Mouse (Mus musculus) CD8-positive naive resting alpha-beta T cell, adult 2 months (primary cell): ENCODE results near the gene Hp.

ENCODE experiments used
- DNase-seq, 2 experiments: peaks; one replicate each; pipeline ENCODE4 v3.0.0; 2022; ENCODE audit warnings: low read depth in 2 of 2, low spot score in 2 of 2

Hp gene

DNA sequence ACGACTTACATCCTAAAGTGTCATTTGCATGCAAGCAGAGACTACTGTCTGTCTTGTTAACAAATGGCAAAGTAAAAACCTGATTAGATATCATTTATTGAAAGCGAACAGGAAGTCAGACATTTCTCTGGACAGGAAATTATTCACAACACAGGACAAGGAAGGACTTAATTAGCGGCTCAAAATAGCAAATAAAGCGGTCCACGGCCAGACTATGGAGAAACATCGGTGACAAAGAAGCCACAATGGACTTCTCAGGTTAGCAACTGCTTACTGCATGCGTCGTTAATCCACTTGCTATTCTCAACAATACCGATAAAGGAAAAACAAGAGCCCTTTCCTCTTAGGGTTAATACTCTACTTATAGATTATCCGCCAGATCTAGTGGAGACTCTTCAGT, 14.2 kb downstream of the Hp start:
- no peak for DNase-seq

DNA sequence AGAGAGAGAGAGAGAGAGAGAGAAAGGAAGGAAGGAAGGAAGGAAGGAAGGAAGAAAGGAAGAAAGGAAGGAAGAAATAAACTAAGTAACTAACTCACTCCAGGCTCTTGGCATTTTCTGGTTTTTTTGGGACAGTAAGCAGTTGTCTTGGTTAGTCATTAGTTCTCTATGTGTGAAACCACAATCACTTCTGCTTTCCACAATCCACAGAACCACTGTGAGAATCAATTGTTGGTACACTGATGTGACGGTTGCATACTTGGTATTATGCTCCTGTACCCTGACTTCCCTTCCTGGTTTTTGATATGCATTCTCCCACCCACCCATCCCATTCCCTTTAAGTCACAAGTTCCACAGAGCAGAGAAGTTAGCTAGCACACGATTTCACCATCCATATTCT, 15.1 kb downstream of the Hp start:
- no peak for DNase-seq

DNA sequence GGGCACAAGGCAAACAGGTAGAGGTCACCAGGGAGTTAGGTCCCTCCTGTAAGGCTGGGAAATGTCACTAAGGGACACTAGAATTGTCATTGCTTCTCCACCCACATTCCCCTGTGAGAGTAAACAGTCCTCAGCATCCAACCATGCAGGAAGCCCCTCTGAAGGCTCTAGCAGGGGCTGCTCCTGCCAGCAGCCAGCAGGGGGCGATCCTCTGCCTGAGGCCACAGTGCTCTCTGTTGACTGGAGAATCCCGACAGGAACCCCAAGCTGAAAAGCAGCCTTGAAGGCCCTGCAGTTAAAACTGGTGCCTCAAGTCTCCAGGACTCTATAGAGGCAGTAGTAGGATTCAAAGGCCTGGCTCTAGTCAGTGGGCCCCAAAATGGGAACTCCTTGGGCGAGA, 27.3 kb downstream of the Hp start:
- peak in 1 of 2 experiments; percentile 8 for DNase-seq

DNA sequence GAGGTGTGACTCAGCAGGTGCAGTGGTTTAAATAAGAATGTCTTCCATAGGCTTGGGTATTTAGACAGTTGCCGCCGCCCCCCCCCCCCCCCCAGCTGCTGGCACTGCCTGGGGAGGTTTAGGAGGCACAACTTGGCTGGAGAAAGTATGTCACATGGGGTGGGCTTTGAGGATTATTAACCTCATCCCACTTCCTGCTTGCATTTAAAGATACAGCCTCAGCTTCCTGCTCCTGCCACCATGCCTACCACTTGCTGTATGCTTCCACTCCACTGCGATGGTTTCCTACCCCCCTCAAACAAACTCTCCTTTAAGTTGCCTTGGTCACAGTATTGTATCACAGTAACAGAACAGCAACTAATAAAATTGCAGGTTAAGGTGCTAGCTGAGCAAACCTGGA, 34.9 kb downstream of the Hp start:
- DNase-seq = no peak

DNA sequence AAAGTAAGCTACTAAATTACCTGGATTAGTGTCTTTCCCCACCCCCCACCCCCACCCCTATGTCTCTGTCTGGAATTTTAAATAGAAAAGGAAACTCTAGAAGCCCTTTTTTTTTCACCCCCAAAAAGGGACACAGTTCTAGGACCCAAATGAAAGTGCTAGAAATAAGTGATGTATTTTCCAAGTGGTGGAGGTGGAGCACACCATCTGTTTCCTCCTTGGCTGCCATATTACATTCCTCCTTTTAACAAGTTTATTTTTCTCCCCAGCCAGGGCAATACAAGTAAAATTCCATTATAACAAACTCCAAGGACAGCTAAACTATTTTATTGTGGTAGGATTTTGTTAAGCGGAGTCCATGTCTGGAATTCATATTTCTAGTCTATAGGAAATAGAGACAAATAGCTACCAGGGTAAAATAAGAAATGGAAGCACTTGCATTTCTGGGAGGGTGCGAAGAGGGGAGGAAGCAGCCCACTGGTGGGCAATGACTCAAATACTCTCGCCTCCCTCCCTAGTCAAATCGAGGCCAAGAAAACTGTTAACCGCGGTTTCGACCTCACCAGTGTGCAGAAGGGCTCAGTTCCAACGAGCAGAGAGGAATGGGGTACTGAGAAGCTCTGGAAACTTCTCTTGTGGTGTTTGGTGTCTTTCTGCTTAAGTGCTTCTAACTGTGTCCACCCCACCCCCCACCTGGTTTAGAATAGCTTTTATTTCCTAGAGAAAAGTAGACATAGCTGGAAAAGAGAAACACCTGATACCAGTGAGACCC, 36.0 kb downstream of the Hp start:
- DNase-seq = no peak

DNA sequence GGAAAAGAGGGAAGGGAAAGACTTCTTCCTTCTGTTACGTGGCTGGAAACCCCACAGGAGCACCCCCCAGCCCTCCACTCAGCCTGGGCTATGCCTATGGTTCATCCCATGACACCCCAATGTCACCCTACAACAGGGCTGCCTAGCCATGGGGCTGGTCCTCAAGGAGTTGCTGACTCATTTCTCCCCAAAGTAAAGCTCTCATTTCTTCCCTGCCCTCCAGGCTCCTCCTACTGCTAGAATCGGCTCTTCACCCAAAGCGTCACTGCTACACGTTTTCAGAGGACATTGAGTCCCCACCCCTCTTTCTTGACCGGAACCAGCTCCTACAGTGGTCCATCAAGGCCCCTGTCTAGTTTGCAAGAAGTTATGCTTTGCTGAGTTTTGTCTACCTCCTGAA, 36.8 kb downstream of the Hp start:
- DNase-seq = no peak

DNA sequence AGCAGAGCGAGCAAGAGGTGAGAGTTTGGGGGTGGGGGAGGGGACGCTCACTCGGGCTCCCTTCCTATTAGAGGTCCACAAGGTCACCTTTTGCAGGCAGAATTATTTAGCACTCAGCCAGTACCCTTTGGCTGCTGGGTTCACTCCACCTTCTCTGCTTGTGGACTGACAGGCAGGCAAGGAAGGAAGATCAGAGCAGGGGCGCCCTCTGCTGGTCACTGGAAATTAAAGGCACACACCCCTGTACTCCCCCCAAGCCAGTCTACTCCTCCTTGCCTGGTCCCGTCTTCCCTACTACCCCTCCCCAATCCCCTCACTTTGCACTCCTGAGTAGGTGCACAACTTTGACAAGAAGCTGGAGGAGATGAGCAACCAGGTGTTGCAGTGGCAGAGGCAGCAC, 42.3 kb downstream of the Hp start:
- peak; percentile 38 to 52 for DNase-seq

DNA sequence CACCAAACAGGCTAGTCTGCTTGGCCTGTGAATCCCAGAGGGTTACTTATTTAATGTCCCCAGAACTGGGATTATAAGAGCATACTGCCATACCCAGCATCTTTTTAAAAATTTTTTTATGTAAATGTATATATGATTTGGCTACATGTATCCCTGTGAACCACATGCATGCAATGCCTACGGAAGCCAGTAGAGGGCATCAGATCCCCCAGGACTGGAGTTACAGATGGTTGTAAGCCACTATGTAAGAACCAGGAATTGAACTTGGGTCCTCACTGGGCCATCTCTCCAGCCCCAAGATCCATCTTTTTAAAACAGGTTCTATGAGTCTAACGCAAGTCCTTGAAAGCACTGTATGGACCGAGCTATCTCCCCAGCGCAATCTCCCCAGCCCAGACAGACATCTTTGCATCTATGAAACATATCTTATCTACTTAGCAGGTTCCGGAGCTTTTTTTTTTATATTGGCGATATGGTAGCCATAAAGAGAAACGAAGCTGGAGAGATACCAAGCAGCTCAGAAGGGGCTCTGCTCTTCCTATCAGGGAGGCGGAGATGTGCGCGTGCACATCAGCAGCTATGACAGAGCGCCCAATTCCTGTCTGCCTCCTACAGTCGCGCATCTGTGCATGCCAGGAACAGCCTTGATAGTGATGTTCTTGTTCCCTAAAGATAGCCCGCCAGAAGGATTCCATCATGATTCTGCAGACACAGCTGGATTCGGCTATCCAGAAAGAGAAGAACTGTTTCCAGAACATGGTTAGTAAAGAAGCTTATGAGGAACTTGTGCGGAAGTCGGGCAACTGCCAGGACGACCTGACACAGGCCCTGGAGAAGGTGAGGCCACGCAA, 43.6 kb downstream of the Hp start:
- peak in 1 of 2 experiments; percentile 27 for DNase-seq
